13 mouse cellular contexts compared by ENCODE assay signal in genomic region chr15:85909492-85909829, GRCm38 (mm10). TPM values are rescaled to one million over a fixed set of nuclear protein-coding genes. Genes with fewer than 3 reads are reported as not detected.
DNase-seq lines count a peak whose midpoint lies in the region; ATAC-seq and TF ChIP-seq lines count a peak whose summit lies in the region.
"Had no signal": no experiment of that assay in that cellular context is flagged by ENCODE, and none has a peak within 500 bp of the region (broad histone marks: within the 10 kb centered on the region; RNA-seq: fewer than 3 reads in every experiment).

No protein-coding gene starts in this region.

- TF ChIP-seq CTCF in lung, embryonic 14.5 days (IDR thresholded peaks at IDR 0.05; ENCODE audit: low read depth) = no peak
- TF ChIP-seq CTCF in left cerebral cortex, adult 2 months (IDR thresholded peaks at IDR 0.05) = no peak

- H3K4me2 ChIP-seq in heart, embryonic 16.5 days (ENCODE audit: low read depth, low read length) = no peak overlapping the region
- H3K4me2 ChIP-seq in lung, embryonic 14.5 days = no peak overlapping the region
- no peak overlapping the region for H3K4me2 ChIP-seq in liver, embryonic 12.5 days
- H3K4me2 ChIP-seq: midbrain, embryonic 11.5 days had no signal

- H3K4me1 ChIP-seq in heart, embryonic 16.5 days (ENCODE audit: control insufficient read depth, insufficient read depth, low read length) = peaks cover 13% of the 10 kb centered on the region
- H3K4me1 ChIP-seq in lung, embryonic 14.5 days (ENCODE audit: insufficient read depth) = no peaks in the 10 kb centered on the region
- H3K4me1 ChIP-seq in megakaryocyte, embryonic 14.5 days = peaks cover 45% of the 10 kb centered on the region
- peaks cover 7% of the 10 kb centered on the region; the same call in 1 of the 2 replicates for H3K4me1 ChIP-seq in liver, embryonic 12.5 days

- peaks cover 3% of the 10 kb centered on the region; the same call in 1 of the 2 replicates for H3K9me3 ChIP-seq in heart, embryonic 16.5 days (replicated peaks; ENCODE audit: control insufficient read depth, low read length)
- no peaks in the 10 kb centered on the region for H3K9me3 ChIP-seq in lung, embryonic 14.5 days (ENCODE audit: low read depth, low read length)
- peaks cover 5% of the 10 kb centered on the region for H3K9me3 ChIP-seq in megakaryocyte, embryonic 14.5 days
- H3K9me3 ChIP-seq in liver, embryonic 12.5 days (replicated peaks) = no peaks in the 10 kb centered on the region

- no peaks in the 10 kb centered on the region for H3K27me3 ChIP-seq in heart, embryonic 16.5 days (ENCODE audit: control insufficient read depth, insufficient read depth, low read length)
- H3K27me3 ChIP-seq in lung, embryonic 14.5 days (ENCODE audit: insufficient read depth, low read length) = no peaks in the 10 kb centered on the region
- H3K27me3 ChIP-seq in megakaryocyte, embryonic 14.5 days (replicated peaks) = peaks cover 67% of the 10 kb centered on the region
- H3K27me3 ChIP-seq in liver, embryonic 12.5 days (replicated peaks) = peaks cover 11% of the 10 kb centered on the region

- DNase-seq in heart, postnatal 25 days (ENCODE audit: low spot score) = no peak
- no peak for DNase-seq in lung, embryonic 14.5 days
- no peak for DNase-seq in lung, adult 18-20 months
- DNase-seq in left cerebral cortex, adult 2 months (ENCODE audit: extremely low spot score in 1 of 2, low spot score in 2 of 2) = no peak
- DNase-seq: cerebellum, adult 9-10 months; heart, adult 18-20 months; layer of hippocampus, adult 9-11 months; liver, postnatal 0 days had no signal

- ATAC-seq in heart, embryonic 16.5 days (replicated peaks; ENCODE audit: extremely low read depth, insufficient read depth, low FRiP score) = 0 out of 2 replicates have a peak, but pooled peaks have one; percentile 11
- 0 out of 2 replicates have a peak, but pooled peaks have one; percentile 6 for ATAC-seq in lung, embryonic 14.5 days (ENCODE audit: insufficient read depth)
- peak; percentile 34 for ATAC-seq in common myeloid progenitor, adult 5-6 weeks (replicated peaks; ENCODE audit: low read depth, poor library complexity, severe bottlenecking)
- no peak; the same call in 1 of the 2 replicates for ATAC-seq in liver, embryonic 12.5 days
- ATAC-seq: liver, postnatal 0 days had no signal

- no peak overlapping the region for H3K4me3 ChIP-seq in heart, embryonic 16.5 days (ENCODE audit: low read length)
- H3K4me3 ChIP-seq in lung, embryonic 14.5 days (ENCODE audit: low read depth, low read length) = no peak overlapping the region
- peak overlapping the region; percentile 28 for H3K4me3 ChIP-seq in megakaryocyte, embryonic 14.5 days (replicated peaks)
- no peak overlapping the region for H3K4me3 ChIP-seq in left cerebral cortex, adult 2 months
- no peak overlapping the region for H3K4me3 ChIP-seq in liver, embryonic 12.5 days

- intact Hi-C loops in heart, postnatal 25 days (cut with DNase I) = no loop called here
- intact Hi-C loops in left cerebral cortex, adult 2 months (cut with DNase I) = no loop called here

- 54% methylated on average over 3 of the region's 3 CpGs for WGBS in heart, embryonic 16.5 days
- 64% methylated on average over 3 of the region's 3 CpGs for WGBS in lung, embryonic 14.5 days
- WGBS in liver, embryonic 12.5 days (ENCODE audit: insufficient replicate concordance) = 70% methylated on average over 3 of the region's 3 CpGs

- H3K9ac ChIP-seq in heart, embryonic 16.5 days (ENCODE audit: low read length) = no peak overlapping the region
- no peak overlapping the region for H3K9ac ChIP-seq in lung, embryonic 14.5 days
- H3K9ac ChIP-seq in liver, embryonic 12.5 days = no peak overlapping the region
- H3K9ac ChIP-seq: liver, postnatal 0 days had no signal

- H3K27ac ChIP-seq in heart, embryonic 16.5 days (ENCODE audit: low read length) = no peak overlapping the region; the same call in 1 of the 2 replicates
- H3K27ac ChIP-seq in lung, embryonic 14.5 days (ENCODE audit: low read depth) = no peak overlapping the region
- no peak overlapping the region for H3K27ac ChIP-seq in left cerebral cortex, adult 2 months
- no peak overlapping the region for H3K27ac ChIP-seq in liver, embryonic 12.5 days

- H3K36me3 ChIP-seq in heart, embryonic 16.5 days (ENCODE audit: control insufficient read depth, insufficient read depth) = no peaks in the 10 kb centered on the region
- no peaks in the 10 kb centered on the region for H3K36me3 ChIP-seq in lung, embryonic 14.5 days (ENCODE audit: insufficient read depth)
- no peaks in the 10 kb centered on the region for H3K36me3 ChIP-seq in megakaryocyte, embryonic 14.5 days (replicated peaks; ENCODE audit: low read length)
- H3K36me3 ChIP-seq in liver, embryonic 12.5 days = no peaks in the 10 kb centered on the region

RNA-seq across cellular contexts. Expression of gene Trmu, which starts 30.3 kb away (rescaled TPM):
- 36.3 and 40.5 TPM in 2 replicates for polyA plus RNA-seq in heart, embryonic 16.5 days (2015; fragmentation: Nextera tagmentation; extraction: Ambion mirVana)
- total RNA-seq in heart, postnatal 25 days (2021) = 10 to 100 TPM; 16.4 to 20.7 TPM
- 30.2 and 36.9 TPM in 2 replicates for polyA plus RNA-seq in lung, embryonic 14.5 days (2014; fragmentation: Nextera tagmentation; extraction: Ambion mirVana)
- 30.2 and 30.9 TPM in 2 replicates for total RNA-seq in common myeloid progenitor, adult 5-6 weeks (2017)
- polyA plus RNA-seq in megakaryocyte, embryonic 14.5 days (2012; ENCODE audit: insufficient read depth, low replicate concordance) = 9.6 and 26.5 TPM in 2 replicates
- total RNA-seq in left cerebral cortex, adult 2 months (2021) = 10 to 100 TPM; 29.9 to 33.8 TPM
- polyA plus RNA-seq in liver, embryonic 12.5 days (2016; fragmentation: Nextera tagmentation; extraction: Ambion mirVana) = 21.8 and 22.1 TPM in 2 replicates

RNA-seq across cellular contexts. Expression of gene Gtse1, which starts 49.9 kb away (rescaled TPM):
- polyA plus RNA-seq in heart, embryonic 16.5 days (2015; fragmentation: Nextera tagmentation; extraction: Ambion mirVana) = 24.8 and 25.5 TPM in 2 replicates
- total RNA-seq in heart, postnatal 25 days (2021) = under 1 TPM; 0.34 to 0.39 TPM
- 35.4 and 36.2 TPM in 2 replicates for polyA plus RNA-seq in lung, embryonic 14.5 days (2014; fragmentation: Nextera tagmentation; extraction: Ambion mirVana)
- total RNA-seq in common myeloid progenitor, adult 5-6 weeks (2017) = 16.1 and 19.5 TPM in 2 replicates
- 41.7 and 80.9 TPM in 2 replicates for polyA plus RNA-seq in megakaryocyte, embryonic 14.5 days (2012; ENCODE audit: insufficient read depth, low replicate concordance)
- under 1 TPM; 0.25 to 0.33 TPM for total RNA-seq in left cerebral cortex, adult 2 months (2021)
- 34.4 and 35.3 TPM in 2 replicates for polyA plus RNA-seq in liver, embryonic 12.5 days (2016; fragmentation: Nextera tagmentation; extraction: Ambion mirVana)
